Mouse (Mus musculus): Measurements from ENCODE around the gene Gm7233. TPM values are rescaled to one million over a fixed set of nuclear protein-coding genes. Genes with fewer than 3 reads are reported as not detected.
"Not testable (repeated sequence)": the region's sequence is repeated elsewhere in the genome, so short reads cannot be mapped to it uniquely, and the experiment has no call there.

Gm7233 gene
- polyA plus RNA-seq (2015; fragmentation: Nextera tagmentation; extraction: Ambion mirVana), result 0.09 TPM in 1 of 2 replicates, not detected in the other

GRCm38 (mm10) chr14:43179567-43179966 is at the start of gene Gm7233:
Gm7233 (plus strand) TSS chr14:43179867.
- not testable (repeated sequence) for DNase-seq (ENCODE audit: low spot score)

GRCm38 (mm10) chr14:43167189-43167588 is 12.5 kb upstream of the Gm7233 start:
- not testable (repeated sequence) for DNase-seq (ENCODE audit: low spot score)

- not testable (repeated sequence) for DNase-seq (ENCODE audit: low spot score)
Measured at GRCm38 (mm10) chr14:43167942-43168341, 11.7 kb upstream of the Gm7233 start.

DNA sequence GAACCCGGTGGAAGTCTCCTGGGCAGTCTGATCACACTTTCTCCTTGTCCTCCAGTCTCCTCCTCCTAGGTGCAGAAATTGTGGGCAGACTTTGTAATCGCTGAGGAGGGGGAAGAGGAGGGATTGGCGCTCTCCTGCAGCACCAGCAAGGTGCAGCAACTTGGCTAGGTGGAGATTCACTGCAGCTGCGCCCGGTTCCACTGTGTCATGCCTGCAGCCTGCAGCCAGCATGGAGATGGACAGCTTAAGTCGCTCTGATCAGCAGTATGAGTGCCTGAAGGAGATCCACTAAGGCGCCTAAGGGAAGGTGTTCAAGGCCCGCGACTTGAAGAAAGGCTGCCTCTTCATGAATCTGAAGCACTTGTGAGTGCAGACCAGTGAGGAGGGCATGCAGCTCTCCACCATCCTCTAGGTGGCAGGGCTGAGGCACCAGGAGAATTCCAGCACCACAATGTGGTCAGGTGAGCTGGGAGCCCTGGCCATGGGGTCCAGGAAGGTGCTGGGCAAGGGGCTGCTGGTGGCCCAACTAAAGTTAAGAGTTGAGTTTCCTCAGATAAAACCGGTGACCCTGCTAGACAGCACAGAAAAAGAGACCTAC is 11.0 kb upstream of the Gm7233 start:
- DNase-seq (ENCODE audit: low spot score), result not testable (repeated sequence)

DNA sequence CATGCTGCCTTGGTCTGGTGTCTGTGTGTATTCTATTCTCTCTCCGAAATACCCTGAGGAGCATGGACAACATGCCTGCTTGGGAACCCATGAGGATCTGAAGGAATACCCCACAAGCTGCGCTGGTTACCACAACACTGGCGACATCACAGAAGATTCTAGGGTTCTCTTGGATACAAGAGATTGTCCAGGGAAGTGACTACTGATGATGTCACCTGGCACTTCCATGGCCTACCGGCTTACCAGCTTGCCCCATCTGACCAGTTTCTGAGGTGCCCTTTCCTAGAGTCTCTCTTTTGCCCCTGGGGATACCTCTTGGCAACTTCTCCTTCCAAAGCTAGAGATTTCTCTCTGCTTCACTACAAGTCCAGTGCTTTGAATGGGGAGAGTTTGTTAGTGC is 55.5 kb downstream of the Gm7233 start, which contains the start of gene Gm8122:
Gm8122 (minus strand) TSS at position 101 of the 400 bp plus-strand sequence.
- DNase-seq (ENCODE audit: low spot score), result not testable (repeated sequence)

Other genes with a start within 250 kb of the Gm7233 start
- gene Gm8082, start 186.2 kb upstream of the Gm7233 start, polyA plus RNA-seq (2015; fragmentation: Nextera tagmentation; extraction: Ambion mirVana), result not detected in 2 replicates
- gene Gm10376, start 164.2 kb upstream of the Gm7233 start, polyA plus RNA-seq (2015; fragmentation: Nextera tagmentation; extraction: Ambion mirVana), result not detected in 2 replicates
- gene Gm8094, start 103.2 kb upstream of the Gm7233 start, polyA plus RNA-seq (2015; fragmentation: Nextera tagmentation; extraction: Ambion mirVana), result not detected in 2 replicates
- gene Gm8104, start 79.3 kb upstream of the Gm7233 start, polyA plus RNA-seq (2015; fragmentation: Nextera tagmentation; extraction: Ambion mirVana), result not detected in 2 replicates
- gene Gm8122, start 55.4 kb downstream of the Gm7233 start, polyA plus RNA-seq (2015; fragmentation: Nextera tagmentation; extraction: Ambion mirVana), result not detected in 2 replicates
- 0.12 TPM in 1 of 2 replicates, not detected in the other for gene Gm8126, start 78.8 kb downstream of the Gm7233 start, polyA plus RNA-seq (2015; fragmentation: Nextera tagmentation; extraction: Ambion mirVana)
- gene Gm9732, start 95.2 kb downstream of the Gm7233 start, polyA plus RNA-seq (2015; fragmentation: Nextera tagmentation; extraction: Ambion mirVana), result 0.12 TPM in 1 of 2 replicates, not detected in the other
- gene Gm8127, start 114.0 kb downstream of the Gm7233 start, polyA plus RNA-seq (2015; fragmentation: Nextera tagmentation; extraction: Ambion mirVana), result not detected in 2 replicates
- not detected in 2 replicates for gene 1700001F09Rik, start 167.9 kb downstream of the Gm7233 start, polyA plus RNA-seq (2015; fragmentation: Nextera tagmentation; extraction: Ambion mirVana)
- gene Gm8138, start 236.5 kb downstream of the Gm7233 start, polyA plus RNA-seq (2015; fragmentation: Nextera tagmentation; extraction: Ambion mirVana), result not detected in 2 replicates

Measured in thymus, postnatal 0 days (tissue).